Mouse (Mus musculus): Measurements from ENCODE around the gene Upb1.

Upb1 gene

GRCm38 (mm10) chr10:75428049-75429003 lies 27.4 kb downstream of the Upb1 start:
- DNase-seq (ENCODE audit: low spot score) = no peak

- peak; percentile 86 for DNase-seq (ENCODE audit: low spot score)
These were observed 28.1 kb downstream of the Upb1 start for GRCm38 (mm10) chr10:75429004-75429380.

DNA sequence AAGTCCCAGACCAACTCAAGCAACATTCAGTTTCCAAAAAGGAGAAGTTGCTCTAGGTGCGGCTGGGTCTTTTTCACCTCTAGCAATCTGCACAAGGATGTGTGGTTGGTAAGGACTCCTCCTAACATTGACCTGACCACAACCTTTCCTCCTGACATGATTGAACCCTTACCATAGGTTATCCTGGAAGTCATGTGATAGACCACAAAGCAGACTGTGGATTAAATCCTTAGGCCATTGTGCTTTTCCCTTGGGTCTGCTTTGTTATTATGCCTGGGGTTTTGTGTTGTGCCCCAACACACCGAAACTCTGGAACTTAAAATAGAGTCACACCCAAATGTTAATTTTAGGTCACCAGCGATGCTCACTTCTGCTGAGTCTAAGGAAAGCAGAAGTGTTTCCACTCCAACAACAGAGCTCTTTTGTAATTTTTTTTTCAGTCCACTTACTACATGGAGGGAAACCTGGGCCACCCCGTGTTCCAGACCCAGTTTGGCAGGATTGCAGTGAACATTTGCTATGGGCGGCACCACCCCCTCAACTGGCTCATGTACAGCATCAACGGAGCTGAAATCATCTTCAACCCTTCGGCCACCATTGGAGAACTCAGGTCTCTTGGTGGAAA lies 28.7 kb downstream of the Upb1 start:
- peak; percentile 38 for DNase-seq (ENCODE audit: low spot score)

DNA sequence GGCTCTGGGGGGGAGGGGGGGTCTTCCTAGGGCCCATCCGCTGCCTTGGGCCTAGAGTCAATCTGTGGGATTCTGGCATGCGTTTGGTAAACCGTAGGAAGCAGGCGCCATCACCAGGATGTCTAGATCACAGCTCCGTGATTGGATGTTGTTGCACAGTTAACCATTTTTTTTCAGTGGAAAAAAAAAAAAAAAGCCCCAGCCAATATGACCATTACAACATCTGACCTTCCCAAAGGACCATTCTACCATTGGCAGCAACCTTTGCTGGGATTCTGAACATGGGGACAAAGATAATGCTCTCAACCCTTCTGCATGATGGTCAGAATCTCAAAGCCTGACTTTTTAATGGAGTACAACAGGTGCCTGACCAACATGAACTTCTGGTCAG lies 29.2 kb downstream of the Upb1 start:
- DNase-seq (ENCODE audit: low spot score) = no peak

GRCm38 (mm10) chr10:75430633-75431032 lies 29.7 kb downstream of the Upb1 start:
- DNase-seq (ENCODE audit: low spot score) = no peak

GRCm38 (mm10) chr10:75436604-75437217 lies 35.8 kb downstream of the Upb1 start:
- DNase-seq (ENCODE audit: low spot score) = peak; percentile 74

GRCm38 (mm10) chr10:75437284-75437683 lies 36.4 kb downstream of the Upb1 start:
- DNase-seq (ENCODE audit: low spot score) = no peak

DNA sequence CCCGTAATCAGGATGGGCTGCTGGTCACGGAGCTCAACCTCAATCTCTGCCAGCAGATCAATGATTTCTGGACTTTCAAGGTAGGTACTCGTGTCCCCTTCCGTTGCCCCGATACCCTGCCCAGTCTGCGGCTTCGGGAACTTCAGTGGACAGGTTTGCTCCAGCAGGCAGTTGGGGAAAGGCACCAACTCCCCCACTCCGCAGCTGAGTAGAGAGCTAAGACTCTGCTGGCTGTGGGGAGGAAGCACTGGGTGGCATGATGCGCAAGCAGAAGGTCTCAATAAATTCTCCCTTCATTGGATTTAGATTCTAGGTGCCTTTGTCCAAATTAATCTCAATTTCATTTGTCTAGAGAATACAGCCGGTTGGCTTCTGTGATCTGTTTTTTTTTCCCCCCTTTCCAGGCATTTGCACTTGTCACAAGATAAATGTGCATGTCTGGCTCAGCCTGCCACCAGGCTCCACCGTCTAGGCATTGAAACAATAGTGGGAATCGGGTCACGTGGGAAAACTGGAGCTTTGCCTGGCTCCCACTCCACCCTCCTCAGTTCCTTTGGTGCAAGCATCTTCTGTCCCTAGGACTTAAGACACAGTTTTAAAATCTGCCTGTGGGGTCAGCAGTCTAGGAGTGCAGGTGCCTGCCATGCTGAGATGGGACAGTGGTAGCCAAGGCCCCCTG lies 37.4 kb downstream of the Upb1 start:
- no peak for DNase-seq (ENCODE audit: low spot score)

- peak; percentile 37 for DNase-seq (ENCODE audit: low spot score)
These were observed 38.4 kb downstream of the Upb1 start for GRCm38 (mm10) chr10:75439211-75439811.

GRCm38 (mm10) chr10:75440756-75441155 lies 39.8 kb downstream of the Upb1 start:
- no peak for DNase-seq (ENCODE audit: low spot score)

- peak; percentile 67 for DNase-seq (ENCODE audit: low spot score)
These were observed 40.9 kb downstream of the Upb1 start for GRCm38 (mm10) chr10:75441800-75442199.

DNA sequence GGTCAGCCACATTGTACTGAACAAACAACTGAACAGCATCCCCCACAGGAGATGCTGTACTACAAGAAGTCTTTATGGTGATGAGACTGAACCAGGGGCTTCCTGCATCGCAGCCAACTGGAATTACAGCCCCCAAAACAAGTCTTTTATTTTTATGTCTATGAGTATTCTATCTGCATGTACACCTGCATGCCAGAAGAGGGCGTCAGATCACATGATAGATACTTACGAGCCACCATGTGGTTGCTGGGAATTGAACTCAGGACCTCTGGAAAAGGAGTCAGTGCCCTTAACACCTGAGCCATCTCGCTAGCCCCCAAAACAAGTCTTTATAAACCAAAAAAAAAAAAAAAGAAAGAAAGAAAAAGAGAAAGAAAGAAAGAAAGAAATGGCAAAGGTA lies 42.1 kb downstream of the Upb1 start:
- DNase-seq (ENCODE audit: low spot score) = no peak

GRCm38 (mm10) chr10:75444111-75444826 lies 43.4 kb downstream of the Upb1 start:
- no peak for DNase-seq (ENCODE audit: low spot score)

DNA sequence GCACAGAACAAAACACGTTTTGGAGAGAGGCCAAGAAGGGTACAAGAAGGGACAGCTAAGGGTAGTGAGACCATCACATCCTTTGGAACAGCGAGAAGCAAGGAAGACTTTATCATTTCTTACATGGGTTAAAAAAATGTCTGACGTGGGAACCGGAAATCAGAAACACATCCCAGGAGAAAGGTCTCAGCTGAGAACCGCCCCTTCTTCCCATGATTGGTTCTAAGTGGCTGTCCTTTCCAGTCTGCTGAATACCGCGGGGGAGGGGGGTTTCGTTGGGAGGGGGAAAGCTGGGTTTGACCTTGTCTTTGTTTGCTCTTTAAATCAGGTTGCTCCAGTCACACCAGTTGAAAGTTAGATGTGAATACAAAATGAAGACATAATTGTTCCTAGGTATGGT lies 44.1 kb downstream of the Upb1 start:
- DNase-seq (ENCODE audit: low spot score) = no peak

GRCm38 (mm10) chr10:75446501-75447083 lies 45.7 kb downstream of the Upb1 start:
- no peak for DNase-seq (ENCODE audit: low spot score)

DNA sequence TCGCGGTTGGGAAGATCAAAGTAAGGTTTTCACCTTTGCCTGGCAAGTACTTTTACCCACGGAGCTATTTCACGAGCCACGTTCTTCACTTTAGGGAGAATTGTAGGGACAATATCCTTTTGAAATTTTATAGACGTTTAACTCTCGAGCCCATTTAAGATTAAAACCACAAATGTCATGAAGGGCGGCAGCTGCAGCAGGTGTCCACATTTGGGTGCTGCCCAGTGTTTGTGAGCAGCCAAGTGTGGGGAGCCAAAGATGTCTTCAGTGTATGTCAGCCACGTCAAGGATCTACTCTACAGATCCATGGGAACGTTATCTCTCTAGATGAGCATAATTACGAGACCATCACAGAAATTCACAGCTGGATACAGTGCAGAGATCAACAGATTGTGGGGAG lies 46.6 kb downstream of the Upb1 start:
- DNase-seq (ENCODE audit: low spot score) = no peak

- no peak for DNase-seq (ENCODE audit: low spot score)
These were observed 48.0 kb downstream of the Upb1 start for GRCm38 (mm10) chr10:75448806-75449420.

DNA sequence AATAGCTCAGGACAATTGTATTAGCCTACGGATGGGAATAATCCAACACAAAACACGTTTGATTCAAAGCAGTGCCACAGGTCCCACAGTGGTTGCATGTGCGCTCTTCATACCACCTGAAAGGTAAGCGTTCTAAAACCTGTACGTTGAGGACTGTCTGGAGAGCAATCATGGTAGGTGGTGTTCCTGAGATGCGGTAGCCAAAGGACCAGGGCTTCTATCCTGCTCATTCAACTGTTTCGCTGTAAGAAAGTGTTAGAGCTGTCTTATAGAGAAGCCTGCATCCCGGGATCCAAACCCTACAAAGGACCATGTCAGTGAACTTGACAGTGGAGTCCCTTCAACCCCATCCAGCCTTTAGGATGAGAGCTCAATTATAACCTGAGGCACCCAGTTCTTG lies 49.4 kb downstream of the Upb1 start:
- no peak for DNase-seq (ENCODE audit: low spot score)

GRCm38 (mm10) chr10:75451036-75451786 lies 50.3 kb downstream of the Upb1 start:
- DNase-seq (ENCODE audit: low spot score) = peak; percentile 48
